Mouse (Mus musculus) urinary bladder, postnatal 14 days (tissue): ENCODE measurements around the gene Specc1l.

Experiments used
- DNase-seq: peaks from one replicate; pipeline ENCODE4 v3.0.0; 2021; ENCODE audit warnings: low spot score

The Specc1l gene

DNA sequence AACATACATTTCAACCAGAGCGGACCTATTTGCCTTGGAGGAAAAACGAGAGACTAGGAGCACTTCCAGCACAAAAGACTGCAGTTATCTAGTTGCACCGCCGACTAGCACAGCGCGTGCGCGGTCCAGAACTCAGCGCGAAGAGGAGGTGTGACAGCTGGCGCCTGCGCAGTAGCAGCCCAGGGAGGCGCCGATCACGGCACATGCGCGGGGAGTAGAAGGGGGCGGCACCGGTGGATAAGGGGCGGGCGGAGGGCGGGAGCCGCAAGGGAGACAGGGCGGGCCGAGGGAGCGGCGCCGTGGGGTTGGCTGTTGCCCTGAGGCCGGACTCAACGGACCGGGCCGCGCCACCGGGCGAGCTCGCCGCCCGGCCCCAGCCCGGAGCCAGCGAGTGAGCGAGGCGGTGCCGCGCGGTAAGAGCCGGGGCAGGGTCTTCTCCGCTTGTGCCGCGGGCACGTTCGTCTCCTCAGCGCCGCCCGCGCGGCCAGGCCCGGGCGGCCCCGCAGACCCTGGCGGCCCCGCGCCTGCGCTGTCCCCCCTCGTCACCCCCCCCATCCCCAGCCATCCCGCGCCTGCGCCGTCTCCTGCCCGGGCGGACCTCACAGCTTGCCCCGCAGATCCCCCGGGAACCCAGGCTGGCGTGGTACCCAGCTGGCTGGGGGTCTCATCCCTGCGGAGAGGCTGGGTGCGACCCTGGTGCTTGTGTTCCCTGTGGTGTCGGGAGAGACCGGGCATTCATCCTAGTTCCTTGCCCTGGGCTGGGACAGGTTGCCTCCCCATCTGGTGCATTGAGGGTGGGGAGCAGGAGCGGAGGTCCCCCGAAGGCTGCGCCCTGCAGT is at the start of gene Specc1l:
Gene Specc1l (plus strand): TSS at position 267 of the 839 bp plus-strand sequence.
- DNase-seq = peak; percentile 97

DNA sequence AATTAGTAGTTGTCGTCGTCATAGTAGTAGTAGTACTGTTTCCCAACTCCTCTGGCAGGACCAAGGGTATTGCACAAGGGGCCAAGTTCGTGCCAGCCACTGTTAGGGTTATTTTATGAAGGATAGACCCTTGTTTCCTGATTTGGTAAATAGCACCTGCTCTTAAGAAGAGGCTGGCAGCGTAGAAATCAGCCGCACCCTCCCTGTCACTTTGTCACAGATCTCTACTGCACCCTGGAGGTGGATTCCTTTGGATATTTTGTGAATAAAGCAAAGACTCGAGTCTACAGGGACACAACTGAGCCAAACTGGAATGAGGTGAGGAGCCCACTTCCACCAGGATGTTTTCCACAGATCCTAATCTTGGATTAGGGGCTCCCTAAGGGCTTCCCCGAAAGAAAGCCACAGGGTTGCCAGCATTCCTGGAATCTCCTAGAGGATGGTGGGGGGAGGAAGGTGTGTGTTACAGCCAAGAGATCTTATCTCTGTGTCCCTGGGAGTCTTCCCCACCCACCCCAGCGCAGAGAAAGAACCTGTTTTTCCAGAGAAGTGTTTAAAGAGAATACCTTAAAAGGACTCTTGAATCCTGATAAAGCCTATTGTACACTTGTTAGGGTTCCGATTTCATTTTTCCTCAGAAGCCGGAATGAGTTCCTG is 45.9 kb upstream of the Specc1l start:
- DNase-seq = peak; percentile 59

DNA sequence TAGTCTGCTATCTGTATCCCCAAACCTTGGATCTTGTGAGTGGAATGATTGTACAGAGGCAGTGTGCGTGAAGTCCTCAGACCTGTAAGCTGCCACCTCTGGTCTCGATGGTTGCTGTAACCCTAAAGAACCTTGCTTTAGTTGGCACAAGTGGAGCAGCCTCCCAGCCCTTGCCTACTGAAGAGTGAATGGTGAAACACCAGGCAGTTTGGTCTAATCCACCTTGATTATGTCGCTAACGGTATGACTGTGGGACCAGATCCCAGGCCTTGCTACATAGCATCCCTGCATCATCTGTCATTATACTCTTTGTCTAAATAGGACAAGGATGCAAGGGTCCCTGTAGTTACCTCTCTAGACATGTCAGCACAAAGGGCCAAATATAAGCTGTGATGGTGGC is 45.3 kb upstream of the Specc1l start:
- no peak for DNase-seq

DNA sequence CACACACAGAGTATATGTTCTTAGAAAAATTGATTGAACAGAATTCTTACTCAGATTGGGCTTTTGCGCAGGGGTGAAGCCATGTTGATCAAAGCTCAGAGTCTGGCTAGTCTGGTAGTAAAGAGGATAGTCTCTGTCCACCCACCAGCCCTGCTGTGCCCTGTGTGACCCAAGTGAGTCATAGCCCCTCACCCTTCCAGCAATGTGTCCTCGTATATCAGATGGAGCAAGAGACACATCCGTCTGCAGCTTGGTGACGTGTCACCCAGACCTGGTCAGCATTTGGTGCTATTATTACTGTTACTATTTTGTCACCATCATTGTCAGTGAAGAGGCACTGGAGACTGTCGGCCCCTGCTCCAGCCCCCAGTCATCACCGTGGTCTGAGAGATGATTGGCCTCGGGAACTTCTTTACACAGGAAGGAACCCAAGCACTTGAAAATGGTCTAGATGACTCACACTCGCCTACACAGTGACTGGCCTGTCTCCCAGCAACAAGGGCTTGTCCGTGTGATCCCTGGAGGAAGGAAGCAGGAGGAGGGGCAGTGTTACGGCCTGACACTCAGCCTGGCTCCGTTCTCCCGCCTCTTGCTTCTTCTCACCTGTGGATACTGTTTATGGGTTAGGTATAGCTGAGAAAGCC is 41.5 kb upstream of the Specc1l start:
- peak; percentile 66 for DNase-seq

DNA sequence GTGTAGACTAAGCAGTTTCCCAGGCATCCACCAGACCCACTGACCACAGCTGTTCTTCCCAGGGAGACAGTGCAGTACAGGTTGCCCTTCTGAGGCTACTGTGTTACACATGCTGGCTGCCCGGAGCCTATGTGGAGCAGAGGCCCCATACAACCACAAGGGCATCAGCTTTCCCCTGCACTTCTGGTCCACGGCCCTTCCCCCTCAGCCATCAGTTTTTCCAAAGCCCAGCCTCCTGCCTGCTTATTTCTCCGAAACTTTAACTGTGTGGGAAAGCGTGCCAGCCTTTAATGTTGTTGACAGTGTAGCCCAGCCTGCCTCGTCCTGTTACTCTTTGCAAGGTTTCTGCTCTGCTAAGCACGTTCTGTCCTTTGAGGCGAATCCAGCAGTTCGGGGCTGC is 38.8 kb upstream of the Specc1l start:
- DNase-seq = no peak

DNA sequence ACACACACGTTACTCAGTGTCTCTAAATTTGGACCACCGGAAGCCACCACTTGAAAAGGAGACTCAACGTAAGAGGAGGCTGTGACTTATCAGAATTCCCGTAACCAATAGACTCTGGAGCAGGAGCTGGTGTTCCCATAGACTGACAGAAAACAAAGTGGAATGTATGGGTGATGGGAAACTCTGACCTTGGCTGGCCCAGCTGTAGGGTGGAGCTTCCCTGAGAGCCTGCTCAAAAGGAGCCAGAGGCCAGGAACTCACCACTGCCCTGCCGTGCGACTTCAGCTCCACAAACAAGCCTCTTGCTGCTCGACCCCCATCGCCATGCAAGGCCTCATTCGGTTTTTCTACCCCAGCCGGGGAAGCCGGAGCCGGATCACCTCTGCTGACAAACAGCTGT is 38.2 kb upstream of the Specc1l start:
- no peak for DNase-seq

DNA sequence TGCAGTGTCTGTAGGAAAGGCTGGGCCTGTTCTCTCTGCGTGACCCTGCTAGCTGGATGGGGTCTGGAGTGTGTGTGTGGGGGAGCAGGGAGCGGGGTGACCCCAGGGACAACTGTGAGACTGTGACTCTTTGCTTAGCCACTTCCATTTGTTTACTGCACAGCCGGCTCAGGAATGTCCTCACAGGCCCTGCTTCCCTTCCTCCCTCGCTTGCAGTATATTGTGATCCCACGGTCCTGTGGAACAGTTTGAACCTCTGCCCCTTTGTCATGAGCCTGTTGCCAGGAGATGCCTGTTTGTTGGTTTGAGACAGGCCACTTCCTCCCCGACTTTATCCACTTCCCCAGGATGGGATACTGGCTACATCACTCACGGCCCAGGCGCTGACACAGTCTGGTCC is 35.4 kb upstream of the Specc1l start:
- no peak for DNase-seq

DNA sequence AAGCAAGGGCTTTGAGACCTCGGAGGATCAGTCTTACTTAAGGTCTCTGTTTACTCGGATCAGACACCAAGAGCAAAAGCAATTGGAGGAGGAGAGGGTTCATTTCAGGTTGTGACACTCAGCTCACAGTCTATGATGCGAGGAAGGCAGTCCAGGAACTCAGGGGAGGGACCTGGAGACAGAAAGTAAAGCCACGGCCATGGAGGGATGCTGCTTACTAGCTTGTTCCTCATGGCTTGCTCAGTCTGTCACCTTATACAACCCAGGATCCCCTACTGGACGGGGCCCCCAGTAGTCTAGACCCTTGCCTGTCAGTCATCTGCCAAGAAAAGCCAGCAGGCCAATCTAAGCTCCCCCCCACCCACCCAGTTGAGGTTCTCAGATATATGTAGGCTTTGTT is 33.0 kb upstream of the Specc1l start:
- peak; percentile 2 for DNase-seq

DNA sequence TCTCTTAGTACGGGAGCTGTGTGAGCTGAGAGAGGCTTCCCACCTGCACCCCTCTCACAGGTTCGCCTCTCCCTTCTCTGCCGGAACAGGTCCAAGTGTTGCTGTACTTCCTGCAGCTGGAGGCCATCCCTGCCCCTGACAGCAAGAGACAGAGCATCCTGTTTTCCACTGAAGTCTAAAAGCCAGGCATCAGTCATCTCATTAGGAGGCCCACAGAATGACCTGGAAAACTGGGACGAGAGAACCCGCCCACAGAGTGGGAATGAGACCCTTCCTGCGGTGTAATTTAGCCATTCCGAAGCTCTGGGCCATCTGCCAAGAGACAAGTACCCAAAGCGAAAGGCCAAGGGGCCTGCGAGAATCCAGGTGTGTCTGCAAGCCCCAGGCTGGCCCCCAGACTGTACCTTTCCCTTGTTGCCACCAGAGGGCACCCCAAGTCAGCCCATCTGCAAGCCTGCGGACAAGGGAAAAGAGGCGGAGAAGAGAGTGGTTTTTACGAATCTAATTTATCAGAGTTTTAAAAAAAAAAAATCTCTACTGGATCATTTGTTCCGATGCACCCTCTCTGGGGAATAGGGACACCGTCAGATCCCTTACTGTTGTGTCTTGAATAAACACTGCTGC is 29.6 kb upstream of the Specc1l start:
- DNase-seq = peak; percentile 76

DNA sequence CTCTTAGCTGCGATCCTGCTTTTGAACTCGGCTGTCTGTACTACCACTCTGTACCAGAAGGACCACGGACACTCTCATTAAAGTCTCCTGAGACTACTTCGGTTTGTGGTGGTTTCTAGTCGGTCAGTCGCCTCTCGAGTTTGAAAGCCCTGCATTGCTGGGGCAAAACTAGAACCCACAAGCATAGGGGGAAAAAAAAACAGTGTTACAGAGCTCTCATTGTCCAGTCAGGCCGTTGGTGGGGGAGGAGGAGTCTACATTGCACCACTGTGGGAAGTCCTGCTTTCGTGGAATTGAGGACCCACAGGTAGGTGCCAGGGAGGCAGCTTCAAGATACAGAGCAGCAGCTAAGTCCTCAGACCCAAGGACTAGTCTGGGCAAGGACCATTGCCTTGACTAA is 27.0 kb upstream of the Specc1l start:
- no peak for DNase-seq

DNA sequence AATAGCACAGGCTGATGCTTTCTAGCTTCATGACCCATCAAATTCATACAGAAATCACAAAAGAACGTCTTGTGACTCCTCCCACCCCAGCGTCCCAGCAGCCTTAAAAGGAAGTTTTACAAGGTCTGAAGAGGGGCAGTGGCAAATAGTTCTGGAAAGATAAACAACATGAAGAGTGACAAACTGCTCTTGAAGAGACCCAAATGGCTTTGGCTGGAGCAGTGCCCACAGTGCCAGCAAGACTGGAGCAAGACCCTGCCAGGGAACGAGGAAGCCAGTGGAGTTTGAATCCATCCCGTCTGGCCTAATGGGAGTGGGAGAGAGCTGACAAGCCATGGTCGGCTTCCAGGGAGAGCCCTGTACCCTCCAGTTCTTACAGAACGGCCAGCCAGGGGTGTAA is 25.3 kb upstream of the Specc1l start:
- no peak for DNase-seq

DNA sequence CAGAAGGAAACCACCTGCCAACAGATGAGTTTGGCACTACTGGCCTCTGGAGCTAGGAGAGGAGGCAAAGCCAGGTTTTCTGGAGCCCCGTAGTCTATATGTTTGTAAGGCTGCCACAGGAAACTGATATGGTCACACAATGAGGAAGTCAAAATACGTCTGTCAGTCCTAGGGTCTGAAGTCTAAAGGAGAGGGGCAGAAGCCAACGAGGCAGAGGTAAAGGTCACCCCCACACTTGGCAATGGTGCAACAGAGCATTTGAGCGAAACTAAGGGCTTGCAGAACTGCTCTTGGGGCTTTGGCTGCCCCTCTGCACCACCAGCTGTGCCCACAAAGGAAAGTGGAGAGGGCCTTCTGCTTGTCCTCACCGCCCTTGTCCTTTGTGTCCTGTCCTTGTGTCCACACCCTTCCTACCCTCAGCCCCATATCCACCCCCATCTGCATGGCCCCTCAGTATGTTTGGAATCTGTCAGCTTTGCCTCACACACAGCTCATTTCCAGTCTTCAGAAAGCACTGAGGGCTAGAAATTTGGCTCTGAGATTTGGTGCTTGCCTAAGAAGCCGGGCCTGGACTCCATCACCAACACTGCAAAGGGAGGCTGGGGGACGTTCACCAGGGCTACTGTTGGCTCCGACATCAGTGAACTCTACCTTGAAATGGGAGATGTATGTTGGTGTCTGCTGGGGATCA is 24.4 kb upstream of the Specc1l start:
- DNase-seq = no peak

DNA sequence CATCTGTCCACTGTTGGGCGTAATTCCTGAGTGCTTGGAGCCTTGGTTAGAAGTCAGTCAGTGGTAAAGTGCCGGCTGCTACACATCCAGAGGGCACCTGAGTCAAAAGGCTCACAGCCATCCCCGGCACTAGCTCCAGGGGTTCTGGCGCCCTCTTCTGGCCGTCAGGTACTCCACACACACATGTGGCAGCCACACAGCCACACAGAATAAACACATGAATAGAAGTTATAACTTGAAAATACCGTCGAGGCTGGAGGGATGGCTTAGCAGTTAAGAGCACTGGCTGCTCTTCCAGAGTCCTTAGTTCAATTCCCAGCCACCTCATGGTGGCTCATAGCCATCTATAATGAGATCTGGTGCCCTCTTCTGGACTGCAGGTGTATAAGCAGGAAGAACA is 20.2 kb upstream of the Specc1l start:
- no peak for DNase-seq

DNA sequence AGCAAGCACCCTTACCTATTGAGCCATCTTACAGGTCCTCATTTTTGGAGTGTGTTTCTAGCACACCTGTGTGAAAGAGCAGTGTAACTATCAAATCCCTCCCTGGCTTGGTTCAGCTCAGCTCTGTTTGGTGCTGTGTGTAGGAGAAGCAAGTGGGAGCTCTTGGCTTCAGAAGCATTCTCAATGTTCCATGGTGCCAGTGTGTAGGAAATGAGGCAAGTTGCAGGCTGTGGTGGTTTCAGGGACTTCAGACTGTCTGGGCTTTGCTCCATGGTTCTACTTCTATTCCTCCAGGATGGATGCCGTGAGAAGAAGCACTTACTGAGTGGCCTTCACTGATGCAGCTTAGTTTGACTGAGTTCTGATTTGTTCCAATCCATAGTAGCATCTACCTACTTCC is 14.1 kb upstream of the Specc1l start:
- no peak for DNase-seq

DNA sequence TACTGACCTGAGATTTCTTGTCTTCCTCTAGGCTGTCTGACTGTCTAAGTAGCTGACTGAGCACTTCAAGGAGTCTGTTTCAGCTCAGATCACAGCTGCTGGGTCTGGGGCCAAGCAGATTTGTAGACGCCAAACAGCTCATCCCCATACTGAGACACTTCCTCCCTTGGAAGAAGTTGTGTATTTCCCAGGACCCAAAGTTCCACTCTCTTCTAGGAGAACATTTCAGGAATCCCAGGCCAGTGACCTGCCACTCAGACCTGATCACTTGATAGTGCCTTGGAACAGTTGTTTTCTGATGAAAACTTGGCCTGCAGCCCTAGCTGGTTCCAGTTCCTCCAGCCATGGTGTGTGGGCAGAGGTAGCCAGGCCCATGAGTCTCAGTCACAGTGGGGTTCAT is 11.1 kb upstream of the Specc1l start:
- DNase-seq = no peak

DNA sequence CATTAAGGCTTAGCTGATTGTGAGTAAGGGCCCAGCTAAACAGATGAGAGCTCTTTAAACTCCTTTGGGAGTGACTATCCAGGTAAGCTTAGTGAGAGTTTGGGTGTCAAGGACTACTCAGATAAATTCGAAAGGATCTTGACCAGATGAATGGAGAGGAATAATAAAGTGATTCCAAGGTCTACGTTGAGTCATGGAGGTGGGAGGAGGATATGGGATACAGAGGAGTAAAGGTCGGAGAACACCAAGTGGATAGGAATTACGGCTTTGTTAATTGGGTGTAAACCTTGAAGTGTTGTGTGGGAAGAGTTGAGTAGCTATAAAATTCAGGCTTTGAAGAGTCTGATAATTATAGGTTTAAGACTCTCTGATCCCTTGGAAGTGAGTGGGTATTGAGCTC is 5.7 kb upstream of the Specc1l start:
- DNase-seq = no peak

DNA sequence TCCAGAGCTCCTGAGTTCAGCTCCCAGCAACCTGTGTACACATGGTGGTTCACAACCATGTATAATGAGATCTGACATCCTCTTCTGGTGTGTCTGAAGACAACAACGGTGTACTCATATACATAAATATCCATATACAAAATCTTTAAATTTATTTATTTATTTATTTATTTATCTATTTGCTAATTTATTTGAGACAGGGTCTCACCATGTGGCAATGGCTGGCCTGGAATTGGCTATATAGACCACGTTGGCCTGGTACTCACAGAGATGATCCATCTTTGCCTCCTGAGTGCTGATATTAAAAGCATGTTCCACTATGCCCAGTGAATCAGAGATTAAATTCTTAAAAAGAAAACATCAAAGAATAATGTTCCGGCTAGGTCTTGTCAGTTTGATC is 1.0 kb upstream of the Specc1l start:
- no peak for DNase-seq

DNA sequence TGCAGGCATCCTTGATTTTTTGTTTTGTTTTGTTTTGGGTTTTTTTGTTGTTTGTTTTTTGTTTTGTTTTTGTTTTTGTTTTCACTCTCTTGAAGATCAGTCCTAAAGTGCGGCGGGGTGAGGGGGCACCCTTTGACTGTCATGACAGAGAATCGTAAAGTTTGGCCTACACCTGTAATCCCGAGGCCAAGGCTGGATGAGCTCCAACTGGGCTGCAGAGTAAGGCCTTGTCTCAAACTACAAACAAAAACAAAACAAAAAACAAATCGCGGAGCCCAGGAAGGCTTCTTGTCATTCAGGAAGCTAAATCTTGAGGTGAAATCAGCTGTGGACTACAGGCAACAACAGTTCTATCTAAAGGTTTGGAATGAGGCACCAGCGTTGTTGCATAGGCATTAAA is 1.1 kb downstream of the Specc1l start:
- no peak for DNase-seq

DNA sequence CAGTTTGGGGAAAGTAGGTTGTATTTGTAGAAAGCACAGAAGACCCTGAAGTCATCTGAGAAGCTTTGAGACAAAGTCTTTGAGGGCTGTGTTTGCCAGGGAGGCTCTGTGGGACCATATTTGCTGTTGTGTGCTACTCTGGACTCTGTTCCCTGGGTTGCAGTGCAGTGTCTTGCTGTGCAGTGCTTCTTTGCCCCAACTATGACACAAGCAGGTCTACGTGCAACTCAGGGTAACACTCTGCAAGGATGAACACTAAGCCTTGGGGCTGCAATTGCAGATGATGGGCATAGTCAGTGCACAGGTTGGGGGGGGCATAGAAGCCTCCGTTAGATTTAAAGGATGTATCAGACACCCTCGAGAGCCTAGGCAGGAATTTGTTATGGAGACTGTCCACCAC is 8.8 kb downstream of the Specc1l start:
- no peak for DNase-seq

DNA sequence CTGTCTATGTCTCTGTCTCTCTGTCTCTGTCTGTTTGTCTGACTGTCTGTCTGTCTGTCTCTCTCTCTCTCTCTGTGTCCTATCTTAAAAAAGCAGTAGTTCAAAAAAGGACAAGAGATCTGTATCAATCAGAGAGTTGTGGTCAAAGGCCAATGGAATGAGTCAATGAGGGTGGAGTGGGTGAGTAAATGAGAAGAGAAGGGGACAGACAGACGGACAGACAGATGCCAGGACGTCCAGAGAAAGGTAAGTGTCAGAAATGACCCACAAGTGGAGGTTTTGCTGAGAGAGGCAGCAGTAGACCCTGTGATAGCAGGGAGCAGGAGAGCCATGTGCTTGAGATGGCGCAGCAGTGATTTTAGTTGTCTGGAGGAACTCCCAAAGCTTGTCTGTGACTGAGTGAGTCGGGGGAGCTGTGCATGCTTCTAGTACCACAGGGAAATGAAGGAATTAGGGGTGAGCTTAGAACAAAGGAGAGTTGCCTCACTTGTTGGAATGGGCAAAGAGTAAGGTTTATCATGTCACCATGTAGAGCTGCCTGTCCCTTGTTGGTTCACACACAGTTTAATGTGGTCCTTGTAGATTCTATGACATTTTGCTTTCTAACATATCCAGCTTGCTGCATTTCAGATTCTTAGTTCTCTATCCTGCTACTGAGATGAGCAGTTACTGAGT is 10.2 kb downstream of the Specc1l start:
- no peak for DNase-seq

DNA sequence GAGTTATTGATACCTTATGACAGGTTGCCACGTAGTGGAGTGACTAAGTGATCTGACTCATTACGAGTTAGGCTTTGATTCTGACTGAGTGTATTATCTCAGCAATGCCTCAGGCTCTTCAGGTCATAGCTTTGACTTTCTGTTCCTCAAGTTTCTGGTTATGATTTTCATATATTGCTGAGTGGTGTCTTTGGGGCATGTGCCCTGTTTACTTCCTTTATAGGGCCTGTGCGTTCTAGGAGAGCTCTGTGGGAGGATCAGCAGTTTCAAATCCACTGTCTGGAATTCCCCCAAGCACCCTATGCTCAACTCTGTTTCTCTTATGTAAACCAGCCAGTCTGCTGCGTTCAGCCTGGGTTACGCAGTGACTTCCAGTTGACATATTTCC is 10.7 kb downstream of the Specc1l start:
- no peak for DNase-seq

DNA sequence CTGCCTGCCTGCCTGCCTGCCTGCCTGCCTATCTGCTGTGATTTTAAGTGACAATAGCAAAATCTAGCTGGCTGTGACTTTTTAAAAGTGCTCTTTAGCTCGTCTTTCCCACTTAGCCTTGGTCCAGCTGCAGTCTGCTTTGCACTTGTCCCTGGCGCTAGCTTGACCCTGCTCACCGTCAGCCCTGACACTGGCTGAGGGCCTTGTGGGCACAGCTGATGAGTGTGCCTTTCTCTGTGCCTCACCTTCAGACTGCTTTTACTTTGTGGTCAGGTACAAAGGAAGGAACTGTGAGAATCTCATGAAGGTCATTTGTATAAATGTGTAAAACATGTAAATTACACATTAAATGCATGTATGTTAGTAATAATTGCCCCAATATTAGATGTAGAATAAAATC is 12.3 kb downstream of the Specc1l start:
- no peak for DNase-seq
